Mouse (Mus musculus): ENCODE results near the gene Gm10842.
"Not testable (repeated sequence)": the region's sequence is repeated elsewhere in the genome, so short reads cannot be mapped to it uniquely, and the experiment has no call there.

Gene Gm10842

DNA sequence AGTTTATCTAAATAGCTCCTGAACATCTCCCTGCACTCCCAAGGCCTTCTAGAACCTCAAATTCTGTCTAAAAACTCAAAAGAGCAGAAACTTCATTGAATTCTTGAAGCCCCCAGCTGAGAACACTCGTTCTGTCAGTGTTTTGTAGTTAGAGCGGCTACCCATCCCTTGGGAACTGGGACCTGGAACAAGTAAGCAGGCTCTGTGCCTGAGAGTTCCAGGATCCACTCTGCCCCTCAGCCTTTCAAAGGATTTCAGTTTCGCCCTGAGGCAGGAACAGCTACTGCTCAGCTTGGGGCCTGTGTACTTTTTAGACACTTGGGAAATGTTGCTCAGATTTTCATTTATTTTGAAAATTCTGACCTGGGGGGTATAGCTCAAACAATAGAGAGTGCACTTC lies at the start of gene Gm10842:
Gene Gm10842 (plus strand): TSS at position 301 of the 400 bp plus-strand sequence.
- no peak for DNase-seq (ENCODE audit: low read depth, low spot score)

DNA sequence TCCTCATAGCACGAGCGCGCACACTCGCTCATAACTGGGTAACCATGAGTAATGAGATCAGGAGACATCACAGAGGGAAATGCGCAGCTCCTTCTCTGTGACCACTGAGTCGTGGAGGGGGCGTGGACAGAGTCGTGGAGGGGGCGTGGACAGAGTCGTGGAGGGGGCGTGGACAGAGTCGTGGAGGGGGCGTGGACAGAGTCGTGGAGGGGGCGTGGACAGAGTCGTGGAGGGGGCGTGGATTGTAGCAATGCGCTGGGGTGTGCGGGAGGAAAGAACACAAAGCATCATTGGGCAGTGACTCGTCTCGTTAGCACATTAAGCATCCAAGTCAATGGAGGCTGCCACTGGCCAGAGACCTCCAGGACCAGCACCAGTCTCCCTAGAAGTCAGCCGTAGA lies 34.2 kb upstream of the Gm10842 start:
- not testable (repeated sequence) for DNase-seq (ENCODE audit: low read depth, low spot score)

DNA sequence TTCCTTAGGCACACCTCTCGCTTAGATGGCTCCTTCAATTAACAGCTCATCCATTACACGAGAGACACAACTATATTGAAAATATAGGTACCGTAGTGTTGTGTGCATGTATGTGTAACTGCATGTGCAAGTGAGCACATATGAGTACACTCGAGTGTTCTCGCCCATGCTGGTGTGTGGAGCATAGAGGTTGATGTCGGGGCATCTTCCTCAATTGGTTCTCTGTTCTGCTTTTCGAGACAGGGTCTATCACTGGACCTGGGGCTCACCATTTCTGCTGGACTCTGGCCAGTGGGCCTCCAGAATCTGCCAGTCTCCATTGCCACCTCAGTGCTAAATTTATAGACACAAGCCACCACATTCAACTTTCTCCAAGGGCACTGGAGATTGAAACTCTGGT lies 28.9 kb upstream of the Gm10842 start:
- no peak for DNase-seq (ENCODE audit: low read depth, low spot score)

DNA sequence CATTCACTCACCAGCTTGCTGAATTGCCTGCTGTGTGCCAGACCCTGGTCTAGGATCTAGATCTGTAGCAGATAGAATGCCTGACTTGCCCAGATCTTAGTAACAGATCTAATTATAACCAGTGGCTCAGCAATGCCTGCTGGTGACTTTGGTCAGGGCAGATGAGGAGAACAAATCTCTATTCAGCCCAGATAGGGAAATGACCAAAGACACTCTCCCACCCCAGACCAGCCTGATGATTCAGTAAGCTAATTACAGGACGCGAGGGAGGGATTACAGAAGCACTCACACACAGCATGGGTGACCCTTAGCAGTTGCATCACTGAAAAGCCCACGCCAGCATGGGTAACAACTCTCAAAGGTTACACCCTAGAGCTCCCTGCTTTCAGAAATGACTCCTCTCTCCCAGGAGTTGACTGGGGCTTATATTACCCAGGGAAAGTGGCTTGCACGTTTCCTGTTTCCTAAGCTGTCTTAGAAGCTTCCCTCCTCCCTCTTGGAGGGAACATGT lies 26.1 kb upstream of the Gm10842 start:
- no peak for DNase-seq (ENCODE audit: low read depth, low spot score)

DNA sequence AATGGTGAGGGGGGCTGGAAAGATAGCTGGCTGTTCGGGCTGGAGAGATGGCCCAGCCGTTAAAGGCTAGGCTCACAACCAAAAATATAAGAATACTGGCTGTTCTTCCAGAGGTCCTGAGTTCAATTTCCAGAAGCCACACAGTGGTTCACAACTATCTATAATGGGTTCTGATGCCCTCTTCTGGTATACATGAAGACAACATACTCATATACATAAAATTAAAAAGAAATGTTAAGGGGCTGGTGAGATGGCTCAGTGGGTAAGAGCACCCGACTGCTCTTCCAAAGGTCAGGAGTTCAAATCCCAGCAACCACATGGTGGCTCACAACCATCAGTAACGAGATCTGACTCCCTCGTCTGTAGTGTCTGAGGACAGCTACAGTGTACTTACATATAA lies 24.9 kb upstream of the Gm10842 start:
- not testable (repeated sequence) for DNase-seq (ENCODE audit: low read depth, low spot score)

DNA sequence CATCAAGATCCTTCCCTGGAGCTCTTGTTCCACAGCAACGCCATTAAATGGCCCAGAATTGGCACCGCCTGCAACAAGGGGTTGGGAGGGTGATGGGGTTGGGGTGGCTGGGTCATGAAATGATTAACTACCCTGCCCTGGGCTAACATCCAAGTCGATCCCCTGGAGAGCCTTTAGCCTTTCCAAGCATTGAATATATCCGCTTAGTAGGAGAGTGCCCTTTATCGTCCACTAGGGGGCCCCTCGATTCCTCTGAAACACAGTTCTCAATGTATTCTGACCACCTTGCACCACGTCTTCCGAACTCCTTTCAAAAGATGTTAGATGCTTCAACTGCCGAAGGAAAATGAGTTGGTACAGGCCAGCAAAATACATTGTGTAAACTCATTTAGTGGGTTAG lies 22.7 kb upstream of the Gm10842 start:
- DNase-seq (ENCODE audit: low read depth, low spot score), result peak; percentile 84

DNA sequence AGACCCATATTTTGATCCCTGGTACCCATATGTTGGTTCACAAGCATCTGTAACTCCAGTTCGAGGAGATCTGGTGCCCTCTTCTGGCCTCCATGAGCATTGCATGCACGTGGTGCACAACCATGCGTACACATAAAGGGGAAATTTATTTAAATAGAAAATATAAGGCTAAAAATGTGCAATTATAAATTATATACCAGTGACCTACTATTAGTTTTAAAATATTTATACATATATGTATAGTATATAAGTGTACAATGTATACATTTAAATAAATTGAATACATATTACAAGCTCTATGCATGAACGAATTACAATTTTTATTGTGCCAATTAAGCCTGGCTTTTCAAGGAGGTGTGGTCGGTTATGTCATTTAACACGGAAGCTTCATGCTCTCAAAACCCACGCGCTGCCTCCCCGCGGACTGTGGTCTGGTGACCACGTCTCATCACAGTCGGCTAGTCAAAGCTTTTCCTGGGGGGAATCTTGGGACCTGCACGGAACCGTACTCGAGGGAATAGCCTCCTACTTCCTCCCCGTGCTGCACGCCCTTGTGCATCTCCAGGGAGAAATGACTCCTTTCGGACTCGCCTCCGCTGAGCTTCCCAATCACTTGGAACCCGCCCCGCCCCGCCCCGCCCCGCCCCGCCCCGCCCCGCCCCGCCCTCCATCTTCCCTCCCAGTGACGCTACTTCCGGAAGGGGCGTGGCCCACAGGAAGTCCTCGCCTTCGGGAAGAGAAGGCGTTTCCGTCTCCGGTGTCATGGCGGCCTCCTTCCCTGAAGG lies 20.8 kb upstream of the Gm10842 start, which contains the start of gene Mettl2:
Gene Mettl2 (plus strand): TSS at position 691 of the 785 bp plus-strand sequence.
- peak; percentile 94 for DNase-seq (ENCODE audit: low read depth, low spot score)

DNA sequence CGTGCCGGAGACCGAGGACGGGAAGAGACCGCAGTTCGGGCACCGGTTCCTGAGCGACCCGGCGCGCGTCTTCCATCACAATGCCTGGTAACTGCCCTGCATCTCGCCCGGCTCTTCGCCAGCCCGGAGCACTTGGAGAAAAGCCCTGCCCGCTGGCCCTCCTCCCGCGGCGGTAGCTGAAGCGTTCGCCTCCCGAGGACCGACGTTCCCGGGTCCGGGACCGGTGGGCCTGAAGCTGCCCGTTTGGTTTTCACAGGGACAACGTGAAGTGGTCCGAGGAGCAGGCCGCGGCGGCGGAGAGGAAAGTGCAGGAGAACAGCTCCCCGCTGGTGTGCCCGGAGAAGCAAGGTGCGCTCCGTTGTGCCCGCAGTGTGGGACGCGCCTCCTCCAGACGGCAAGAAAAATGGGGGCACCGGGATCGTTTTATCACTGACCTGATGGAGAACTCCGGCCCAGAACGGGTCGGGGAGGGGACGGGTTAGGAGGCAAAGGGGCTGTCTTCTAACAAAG lies 20.1 kb upstream of the Gm10842 start:
- no peak for DNase-seq (ENCODE audit: low read depth, low spot score)

DNA sequence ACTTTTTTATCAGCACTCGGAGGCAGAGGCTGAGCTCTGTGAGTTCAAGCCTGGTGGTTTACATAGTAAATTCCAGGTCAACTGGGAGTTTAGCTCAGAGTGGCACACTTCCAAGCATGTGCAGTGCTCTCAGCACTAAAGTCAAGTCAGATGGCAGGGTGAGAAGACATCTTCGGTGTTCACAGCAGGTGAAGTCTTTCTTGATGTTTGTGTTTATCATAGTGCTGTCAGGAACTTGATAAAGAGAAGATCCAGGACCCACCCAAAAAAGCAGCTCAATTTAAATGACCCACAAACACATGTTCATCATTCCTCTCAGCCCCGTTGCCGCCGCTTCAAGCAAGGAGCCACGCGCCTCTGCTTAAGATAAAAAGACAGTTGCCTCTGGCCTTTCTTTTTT lies 11.0 kb upstream of the Gm10842 start:
- DNase-seq (ENCODE audit: low read depth, low spot score), result no peak

DNA sequence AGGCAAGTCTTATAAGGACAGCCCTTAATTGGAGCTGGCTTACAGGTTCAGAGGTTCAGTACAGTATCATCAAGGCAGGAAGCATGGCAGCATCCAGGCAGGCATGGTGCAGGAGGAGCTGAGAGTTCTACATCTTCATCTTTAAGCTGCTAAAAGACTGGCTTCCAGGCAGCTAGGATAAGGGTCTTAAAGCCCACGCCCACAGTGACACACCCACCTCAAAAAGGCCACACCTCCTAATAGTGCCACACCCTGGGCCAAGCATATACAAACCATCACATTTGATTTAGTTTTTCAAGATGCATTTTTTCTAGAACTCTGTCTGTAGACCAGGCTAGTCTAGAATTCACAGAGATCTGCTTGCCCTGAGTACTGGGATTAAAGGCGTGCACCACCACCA lies 9.4 kb upstream of the Gm10842 start:
- not testable (repeated sequence) for DNase-seq (ENCODE audit: low read depth, low spot score)

DNA sequence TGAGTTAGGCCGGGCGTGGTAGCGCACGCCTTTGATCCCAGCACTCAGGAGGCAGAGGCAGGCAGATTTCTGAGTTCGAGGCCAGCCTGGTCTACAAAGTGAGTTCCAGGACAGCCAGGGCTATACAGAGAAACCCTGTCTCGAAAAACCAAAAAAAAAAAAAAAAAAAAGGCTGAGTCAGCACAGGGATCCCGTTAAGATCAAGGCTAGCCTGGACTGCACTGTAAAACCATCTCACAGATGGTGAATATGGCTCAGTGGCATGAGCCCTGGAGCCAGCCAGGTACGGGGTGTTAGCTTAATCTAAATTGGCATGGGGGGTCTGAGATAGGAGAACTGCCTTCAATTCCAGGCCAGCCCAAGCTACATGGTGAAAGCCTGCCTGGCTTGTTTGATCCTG lies 6.2 kb upstream of the Gm10842 start:
- not testable (repeated sequence) for DNase-seq (ENCODE audit: low read depth, low spot score)

DNA sequence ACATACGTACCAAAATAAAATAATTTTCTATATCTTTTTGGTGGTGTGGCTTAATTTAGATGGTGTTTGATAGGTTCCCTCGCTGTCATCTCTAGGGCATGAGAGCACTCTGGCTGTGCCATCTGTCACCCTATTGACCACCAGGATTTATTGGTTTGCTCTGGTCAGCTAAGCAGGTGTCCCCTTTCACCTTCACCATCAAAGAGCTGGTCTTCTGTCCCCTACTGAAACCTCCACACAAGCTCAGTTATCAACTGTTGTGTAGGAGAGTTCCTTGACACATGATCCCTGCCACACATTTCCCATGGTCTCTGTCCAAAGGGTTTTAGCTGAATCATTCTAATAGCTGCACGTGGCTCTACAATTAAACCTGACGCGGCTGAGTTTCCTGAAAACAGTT lies 5.6 kb upstream of the Gm10842 start:
- DNase-seq (ENCODE audit: low read depth, low spot score), result no peak

DNA sequence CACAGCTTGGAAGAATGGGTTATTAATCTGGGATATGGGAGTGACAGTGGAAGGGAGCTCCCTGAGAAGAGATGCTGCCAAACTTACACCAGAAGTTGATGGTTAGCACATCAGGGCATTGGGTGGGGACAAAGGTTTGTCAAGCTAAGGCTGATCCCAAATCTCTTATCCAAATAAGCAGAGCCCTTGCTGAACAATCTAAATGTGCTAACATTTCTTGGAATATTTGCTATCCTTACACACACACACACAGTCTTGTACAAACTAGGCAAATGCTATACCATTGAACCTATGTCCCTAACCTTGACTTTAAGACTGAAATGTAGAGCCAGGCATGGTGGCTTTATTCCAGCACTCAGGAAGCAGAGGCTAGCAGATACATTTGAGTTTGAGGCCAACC lies 3.1 kb upstream of the Gm10842 start:
- DNase-seq (ENCODE audit: low read depth, low spot score), result no peak

DNA sequence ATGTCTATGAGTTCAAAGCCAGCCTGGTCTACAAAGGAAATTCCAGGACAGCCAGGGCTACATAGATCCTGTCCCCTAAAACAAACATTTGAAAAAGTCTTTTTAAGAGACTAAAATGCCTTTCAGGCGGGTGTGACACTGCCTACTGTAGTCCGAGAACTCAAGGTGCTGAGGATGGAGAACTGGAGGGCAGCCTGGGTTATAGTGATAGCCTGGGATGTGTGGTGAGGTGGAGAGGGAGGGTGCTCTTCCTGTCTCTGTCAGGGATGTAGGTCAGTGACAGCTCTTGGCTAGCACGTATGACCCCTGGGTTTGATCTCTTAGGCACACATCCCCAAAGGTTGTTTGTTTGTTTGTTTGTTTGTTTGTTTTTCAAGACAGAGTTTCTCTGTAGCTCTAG lies 2.6 kb upstream of the Gm10842 start:
- no peak for DNase-seq (ENCODE audit: low read depth, low spot score)

DNA sequence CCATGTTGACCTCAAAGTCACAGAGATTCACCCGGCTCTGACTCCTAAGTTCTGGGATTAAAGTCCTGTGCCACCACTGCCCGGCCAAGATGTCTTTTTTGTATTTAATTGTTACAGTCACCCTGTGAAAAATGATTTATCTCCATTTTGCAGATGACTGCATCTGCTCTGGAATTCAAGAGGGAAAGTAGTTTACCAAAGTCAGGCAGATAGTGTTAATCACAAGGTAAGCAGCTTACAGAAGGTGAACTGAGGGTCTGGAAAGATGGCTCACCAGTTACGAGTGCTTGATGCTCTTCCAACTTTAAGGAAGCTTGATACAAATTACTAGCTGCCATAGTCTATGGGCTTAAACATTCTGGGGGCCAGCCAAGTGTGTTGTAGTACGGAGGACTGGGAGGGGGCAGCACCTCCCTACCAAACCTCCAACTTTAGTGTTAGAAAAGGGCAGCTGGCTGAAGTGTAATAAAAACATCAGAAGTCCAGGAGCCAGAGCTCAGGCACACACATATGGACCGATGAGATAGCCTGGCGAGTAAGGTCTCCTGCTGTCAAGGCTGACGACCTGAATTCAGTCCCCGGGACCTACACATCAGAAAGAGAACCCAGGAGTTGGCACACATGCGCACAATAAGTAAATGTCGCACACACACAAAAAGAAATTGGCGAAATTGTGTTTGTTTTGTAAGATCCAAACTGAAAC lies 2.0 kb upstream of the Gm10842 start:
- no peak for DNase-seq (ENCODE audit: low read depth, low spot score)

DNA sequence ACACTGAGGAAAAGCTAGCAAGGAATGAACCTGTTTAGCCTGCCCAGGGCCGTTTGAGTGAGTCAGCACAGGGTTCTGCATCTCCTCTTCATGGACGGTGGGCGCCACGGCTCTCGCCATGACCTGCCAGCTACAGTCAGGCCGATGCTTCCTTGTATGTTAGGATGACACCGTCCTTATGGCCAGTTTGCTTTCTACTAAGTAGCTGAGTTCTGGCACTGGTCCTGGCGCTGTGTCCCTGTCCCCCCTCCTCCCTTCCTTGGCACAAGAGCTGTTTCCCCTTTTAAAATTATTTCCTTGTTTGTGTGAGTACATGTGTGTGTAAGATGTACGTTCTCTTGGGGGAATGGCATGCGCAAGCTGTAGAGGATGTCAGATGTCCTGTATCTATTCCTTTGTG lies 1.5 kb upstream of the Gm10842 start:
- DNase-seq (ENCODE audit: low read depth, low spot score), result no peak

DNA sequence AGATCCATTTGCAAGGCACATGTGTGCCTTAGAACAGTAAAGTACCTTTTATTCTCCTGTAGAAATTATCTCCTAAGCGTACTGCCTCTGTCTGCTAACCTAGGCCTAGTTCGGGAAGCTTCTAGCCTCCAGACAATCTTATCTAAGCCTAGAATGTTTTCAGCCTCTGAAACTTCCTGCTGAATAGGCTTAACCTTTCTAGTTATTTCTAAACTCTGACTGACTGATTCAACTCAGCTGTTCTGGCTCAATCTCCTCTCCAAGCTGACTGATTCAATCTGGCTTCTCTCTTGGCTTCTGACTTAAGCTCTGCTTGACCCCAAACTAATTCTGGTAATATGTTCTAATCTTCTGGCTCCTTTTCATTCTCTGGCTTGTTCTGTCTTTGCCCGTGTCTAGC lies 2.7 kb downstream of the Gm10842 start:
- DNase-seq (ENCODE audit: low read depth, low spot score), result no peak

DNA sequence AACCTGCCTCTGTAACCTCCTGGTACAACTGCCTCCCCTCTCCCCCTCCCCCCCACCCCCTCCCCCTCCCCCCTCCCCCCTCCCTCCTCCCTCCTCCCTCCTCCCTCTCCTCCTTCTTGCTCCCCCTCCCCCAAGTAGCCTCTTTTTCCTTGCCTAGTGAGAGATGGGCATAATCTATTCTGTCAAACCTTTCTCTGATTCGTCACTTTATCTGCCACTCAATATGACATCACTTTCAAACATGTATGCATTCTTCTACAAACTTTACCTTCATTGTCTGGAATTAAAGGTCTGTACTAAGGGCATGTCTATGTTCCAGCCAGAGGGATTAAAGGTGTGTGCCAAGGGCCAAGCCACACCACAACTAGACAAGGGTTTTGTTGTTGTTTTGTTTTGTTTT lies 3.1 kb downstream of the Gm10842 start:
- no peak for DNase-seq (ENCODE audit: low read depth, low spot score)

DNA sequence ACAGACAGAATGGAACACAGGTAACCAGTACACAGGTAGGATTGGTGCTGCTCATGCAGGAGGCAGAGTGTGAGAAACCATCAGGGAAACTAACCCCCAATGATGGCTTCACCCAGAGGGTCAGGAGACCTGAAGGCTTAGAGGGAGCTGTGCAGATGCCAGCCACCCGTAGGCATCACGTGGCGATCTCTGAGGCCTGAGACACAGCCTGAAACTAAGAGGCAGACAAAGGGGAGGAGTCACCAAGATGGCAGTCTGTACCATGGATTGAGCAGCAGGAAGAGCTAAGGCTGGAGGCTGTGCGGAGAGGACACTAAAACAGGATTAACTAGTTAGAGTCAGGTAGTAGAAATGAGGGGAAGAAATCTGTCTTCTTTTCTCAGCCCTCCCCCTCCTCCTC lies 4.0 kb downstream of the Gm10842 start:
- DNase-seq (ENCODE audit: low read depth, low spot score), result no peak

DNA sequence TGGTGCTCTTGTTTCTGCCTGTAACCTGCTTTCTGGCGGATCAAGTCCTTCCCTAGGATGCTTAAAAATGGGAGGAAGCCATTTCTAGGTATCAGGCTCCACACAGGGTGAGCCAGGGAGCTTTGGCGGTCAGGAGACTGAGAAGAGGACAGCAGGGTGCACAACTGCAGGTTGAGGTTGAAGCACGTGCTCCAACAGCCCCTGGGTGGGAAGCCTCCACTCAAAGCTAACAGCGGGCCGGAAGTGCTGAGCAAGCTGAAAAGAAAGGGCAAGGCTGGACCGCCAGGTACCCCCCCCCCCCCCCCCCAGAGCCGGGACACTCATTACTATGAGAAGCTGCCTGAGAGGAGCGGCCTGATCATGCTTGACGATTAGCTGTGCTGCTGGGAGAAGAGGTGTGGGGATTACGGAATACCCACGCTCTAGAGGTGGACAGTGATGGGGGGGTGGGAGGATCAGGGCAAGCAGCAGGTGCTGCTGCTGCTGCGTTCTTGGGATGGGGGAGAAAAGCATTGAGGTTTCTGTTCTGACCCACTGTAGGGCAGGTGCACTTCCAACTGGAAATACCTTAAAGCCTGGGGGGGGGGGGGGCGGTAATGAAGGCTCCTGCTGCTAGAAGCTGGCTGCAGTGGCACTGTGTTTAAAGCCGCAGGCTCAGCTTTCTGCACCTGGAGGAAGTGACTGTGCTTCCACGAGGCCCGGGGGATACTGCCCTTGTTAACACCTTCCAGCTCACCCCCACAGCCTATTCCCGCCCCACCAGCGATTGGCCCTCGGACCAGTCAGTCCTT lies 4.7 kb downstream of the Gm10842 start:
- no peak for DNase-seq (ENCODE audit: low read depth, low spot score)

DNA sequence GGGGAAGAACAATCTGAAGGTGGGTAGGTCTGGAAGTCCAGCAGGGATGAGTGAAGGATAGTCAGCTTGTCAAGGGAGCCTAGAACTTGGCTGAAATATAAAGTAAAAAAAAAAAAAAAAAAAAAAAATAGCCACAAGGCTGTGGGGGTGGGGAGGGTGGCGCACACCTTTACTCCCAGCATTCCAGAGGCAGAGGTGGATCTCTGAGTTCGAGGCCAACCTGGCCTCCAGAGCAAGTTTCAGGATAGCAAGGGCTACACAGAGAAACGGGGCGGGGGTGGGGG lies 5.3 kb downstream of the Gm10842 start:
- no peak for DNase-seq (ENCODE audit: low read depth, low spot score)

DNA sequence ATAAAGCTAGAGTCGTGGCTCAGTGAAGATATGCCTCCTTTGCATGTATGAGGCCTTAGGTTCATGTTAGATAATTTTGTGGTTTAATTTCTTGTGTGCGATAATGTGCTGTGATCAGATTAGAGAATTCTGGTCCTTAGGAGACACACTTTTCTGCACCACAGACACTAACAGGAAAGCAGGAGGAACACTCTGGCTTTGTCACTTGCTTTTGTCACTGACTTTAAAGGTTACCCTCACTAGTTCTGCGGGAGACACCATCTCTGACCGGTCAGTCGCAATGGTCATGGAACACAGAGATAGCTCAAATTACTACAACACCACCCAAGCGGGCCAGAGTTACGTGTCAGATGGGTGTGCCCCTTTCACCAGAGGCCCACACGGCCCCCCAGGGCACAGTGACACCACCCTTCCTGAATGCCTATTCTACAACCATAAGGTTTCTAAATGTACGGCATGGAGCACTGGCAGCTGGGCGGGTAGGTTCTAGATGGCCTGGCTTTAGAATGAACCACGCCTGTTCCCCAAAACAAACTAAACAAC lies 5.7 kb downstream of the Gm10842 start:
- DNase-seq (ENCODE audit: low read depth, low spot score), result no peak
